Mouse (Mus musculus): ENCODE measurements around the gene Map3k14.
"Not testable (repeated sequence)": the region's sequence is repeated elsewhere in the genome, so short reads cannot be mapped to it uniquely, and the experiment has no call there.

Map3k14 gene

DNA sequence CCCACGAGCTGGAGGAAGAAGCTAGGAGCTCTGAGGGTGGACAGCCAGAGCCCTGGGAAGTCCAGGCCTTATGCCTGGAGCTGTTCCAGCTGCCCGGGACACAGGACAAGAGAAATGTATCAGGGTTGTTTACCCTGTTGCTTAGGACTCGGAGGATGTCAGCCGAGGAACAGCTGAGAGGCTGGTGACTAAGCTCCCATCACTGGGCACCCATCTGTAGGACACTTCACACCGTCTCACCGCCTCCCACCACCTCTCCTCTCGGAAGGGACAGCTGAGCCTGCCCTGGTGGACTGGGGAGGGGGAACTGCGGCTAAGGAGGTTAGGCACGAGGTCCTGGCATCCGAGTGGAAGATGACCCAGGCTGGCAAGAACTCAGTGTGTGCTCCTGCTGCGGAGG is 31.6 kb downstream of the Map3k14 start:
- TF ChIP-seq NANOG (IDR thresholded peaks at IDR 0.05; ENCODE audit: borderline replicate concordance, low read length) (no peak), POU5F1 (IDR thresholded peaks at IDR 0.05; ENCODE audit: borderline replicate concordance, low read length) (no peak), CTCF (conservative IDR thresholded peaks at IDR 0.05; ENCODE audit: low read length) (no peak)
- Histone ChIP-seq H3K36me3 (ENCODE audit: insufficient read depth, low read length) (no peaks in the 10 kb centered on the region; the same call in 1 of the 2 replicates), H3K4me3 (replicated peaks; ENCODE audit: low read length) (no peak overlapping the region), H3K9me3 (ENCODE audit: low read length) (no peaks in the 10 kb centered on the region), H3K4me1 (replicated peaks; ENCODE audit: low read depth, low read length) (peaks cover 59% of the 10 kb centered on the region), H3K27me3 (ENCODE audit: insufficient read depth, low read length) (no peaks in the 10 kb centered on the region)

GRCm38 (mm10) chr11:103234447-103234846 is 32.8 kb downstream of the Map3k14 start:
- TF ChIP-seq CTCF (conservative IDR thresholded peaks at IDR 0.05; ENCODE audit: low read length) (no peak), NANOG (IDR thresholded peaks at IDR 0.05; ENCODE audit: borderline replicate concordance, low read length) (no peak), POU5F1 (IDR thresholded peaks at IDR 0.05; ENCODE audit: borderline replicate concordance, low read length) (no peak)
- Histone ChIP-seq H3K4me1 (replicated peaks; ENCODE audit: low read depth, low read length) (peaks cover 67% of the 10 kb centered on the region), H3K4me3 (replicated peaks; ENCODE audit: low read length) (no peak overlapping the region), H3K27me3 (ENCODE audit: insufficient read depth, low read length) (no peaks in the 10 kb centered on the region), H3K36me3 (ENCODE audit: insufficient read depth, low read length) (no peaks in the 10 kb centered on the region), H3K9me3 (ENCODE audit: low read length) (0 out of 2 replicates have a peak, but pooled peaks cover 1% of the 10 kb centered on the region)

DNA sequence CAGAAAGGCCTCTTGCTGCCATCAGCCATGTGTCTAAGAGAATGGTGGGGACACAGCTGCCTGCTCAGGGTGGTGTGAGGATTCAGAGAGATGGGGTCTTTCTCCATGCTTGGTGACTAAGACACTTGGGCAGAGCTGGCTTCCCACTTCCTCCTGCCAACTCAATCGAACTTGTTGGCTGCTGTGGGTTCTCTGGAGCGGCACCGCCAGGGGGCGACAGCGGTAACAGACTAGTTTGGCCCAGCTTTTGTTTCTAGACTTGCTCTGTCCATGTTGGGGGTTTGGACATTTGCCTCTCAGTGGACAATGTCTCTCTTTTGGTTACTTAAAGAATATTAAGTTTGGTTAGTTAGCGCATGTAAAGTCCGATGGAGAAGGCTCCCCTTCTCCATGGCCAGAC is 34.3 kb downstream of the Map3k14 start:
- H3K4me3 ChIP-seq (replicated peaks; ENCODE audit: low read length) = no peak overlapping the region
- H3K36me3 ChIP-seq (ENCODE audit: insufficient read depth, low read length) = no peaks in the 10 kb centered on the region
- H3K9me3 ChIP-seq (ENCODE audit: low read length) = peaks cover 7% of the 10 kb centered on the region; the same call in 1 of the 2 replicates
- H3K27me3 ChIP-seq (ENCODE audit: insufficient read depth, low read length) = no peaks in the 10 kb centered on the region
- peaks cover 54% of the 10 kb centered on the region for H3K4me1 ChIP-seq (replicated peaks; ENCODE audit: low read depth, low read length)
- TF ChIP-seq NANOG (IDR thresholded peaks at IDR 0.05; ENCODE audit: borderline replicate concordance, low read length) (no peak), CTCF (conservative IDR thresholded peaks at IDR 0.05; ENCODE audit: low read length) (peak; percentile 79)

GRCm38 (mm10) chr11:103231367-103231766 is 35.9 kb downstream of the Map3k14 start:
- no peak for TF ChIP-seq POU5F1 (IDR thresholded peaks at IDR 0.05; ENCODE audit: borderline replicate concordance, low read length)
- no peak for TF ChIP-seq CTCF (conservative IDR thresholded peaks at IDR 0.05; ENCODE audit: low read length)
- TF ChIP-seq NANOG (IDR thresholded peaks at IDR 0.05; ENCODE audit: borderline replicate concordance, low read length) = no peak
- Histone ChIP-seq H3K27me3 (ENCODE audit: insufficient read depth, low read length) (no peaks in the 10 kb centered on the region), H3K4me1 (replicated peaks; ENCODE audit: low read depth, low read length) (peaks cover 48% of the 10 kb centered on the region), H3K9me3 (ENCODE audit: low read length) (peaks cover 7% of the 10 kb centered on the region; the same call in 1 of the 2 replicates), H3K36me3 (ENCODE audit: insufficient read depth, low read length) (peaks cover 6% of the 10 kb centered on the region; the same call in 1 of the 2 replicates), H3K4me3 (replicated peaks; ENCODE audit: low read length) (no peak overlapping the region)

DNA sequence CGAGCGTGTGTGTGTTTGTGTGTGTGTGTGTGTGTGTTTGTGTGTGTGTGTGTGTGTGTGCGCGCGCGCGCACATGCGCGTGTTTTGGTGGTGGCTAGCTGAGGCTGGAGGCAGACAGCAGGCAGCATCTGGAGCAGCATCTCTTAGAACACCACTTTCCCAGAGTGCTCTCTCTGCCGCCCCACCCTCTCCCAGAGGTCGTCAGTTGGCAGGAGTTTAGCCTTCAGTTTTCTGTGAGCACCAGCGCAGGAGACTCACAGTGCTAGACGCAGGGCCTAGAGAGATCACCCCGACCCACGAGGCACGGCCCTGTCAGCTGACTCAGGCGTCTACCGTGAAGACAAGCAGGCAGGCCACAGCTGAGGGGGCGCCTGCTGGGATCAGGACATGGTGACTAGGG is 36.6 kb downstream of the Map3k14 start:
- no peaks in the 10 kb centered on the region for H3K27me3 ChIP-seq (ENCODE audit: insufficient read depth, low read length)
- peaks cover 7% of the 10 kb centered on the region; the same call in 1 of the 2 replicates for H3K9me3 ChIP-seq (ENCODE audit: low read length)
- peak overlapping the region; percentile 45 for H3K4me3 ChIP-seq (replicated peaks; ENCODE audit: low read length)
- no peak for TF ChIP-seq CTCF (conservative IDR thresholded peaks at IDR 0.05; ENCODE audit: low read length)
- no peak for TF ChIP-seq NANOG (IDR thresholded peaks at IDR 0.05; ENCODE audit: borderline replicate concordance, low read length)
- no peak for TF ChIP-seq POU5F1 (IDR thresholded peaks at IDR 0.05; ENCODE audit: borderline replicate concordance, low read length)
- peaks cover 6% of the 10 kb centered on the region; the same call in 1 of the 2 replicates for H3K36me3 ChIP-seq (ENCODE audit: insufficient read depth, low read length)
- H3K4me1 ChIP-seq (replicated peaks; ENCODE audit: low read depth, low read length) = peaks cover 47% of the 10 kb centered on the region

- 0 out of 2 replicates have a peak, but pooled peaks cover 2% of the 10 kb centered on the region for H3K27me3 ChIP-seq (ENCODE audit: insufficient read depth, low read length)
- peaks cover 7% of the 10 kb centered on the region; the same call in 1 of the 2 replicates for H3K9me3 ChIP-seq (ENCODE audit: low read length)
- H3K4me3 ChIP-seq (replicated peaks; ENCODE audit: low read length) = 0 out of 2 replicates have a peak overlapping the region, but pooled peaks have one; percentile 45
- TF ChIP-seq CTCF (conservative IDR thresholded peaks at IDR 0.05; ENCODE audit: low read length) = peak; percentile 42
- TF ChIP-seq POU5F1 (IDR thresholded peaks at IDR 0.05; ENCODE audit: borderline replicate concordance, low read length) = no peak
- H3K4me1 ChIP-seq (replicated peaks; ENCODE audit: low read depth, low read length) = peaks cover 47% of the 10 kb centered on the region
- peaks cover 6% of the 10 kb centered on the region; the same call in 1 of the 2 replicates for H3K36me3 ChIP-seq (ENCODE audit: insufficient read depth, low read length)
Measured at GRCm38 (mm10) chr11:103229608-103230007, 37.7 kb downstream of the Map3k14 start.

GRCm38 (mm10) chr11:103223951-103224456 is 43.3 kb downstream of the Map3k14 start:
- TF ChIP-seq POU5F1 (IDR thresholded peaks at IDR 0.05; ENCODE audit: borderline replicate concordance, low read length) = no peak
- TF ChIP-seq NANOG (IDR thresholded peaks at IDR 0.05; ENCODE audit: borderline replicate concordance, low read length) = no peak
- TF ChIP-seq CTCF (conservative IDR thresholded peaks at IDR 0.05; ENCODE audit: low read length) = no peak
- H3K4me3 ChIP-seq (replicated peaks; ENCODE audit: low read length) = peak overlapping the region; percentile 59
- H3K9me3 ChIP-seq (ENCODE audit: low read length) = peaks cover 1% of the 10 kb centered on the region; the same call in 1 of the 2 replicates
- H3K27me3 ChIP-seq (ENCODE audit: insufficient read depth, low read length) = peaks cover 32% of the 10 kb centered on the region
- H3K36me3 ChIP-seq (ENCODE audit: insufficient read depth, low read length) = peaks cover 26% of the 10 kb centered on the region
- peaks cover 40% of the 10 kb centered on the region for H3K4me1 ChIP-seq (replicated peaks; ENCODE audit: low read depth, low read length)

GRCm38 (mm10) chr11:103223444-103223843 is 43.8 kb downstream of the Map3k14 start:
- Histone ChIP-seq H3K4me1 (replicated peaks; ENCODE audit: low read depth, low read length) (peaks cover 45% of the 10 kb centered on the region), H3K27me3 (ENCODE audit: insufficient read depth, low read length) (peaks cover 38% of the 10 kb centered on the region), H3K9me3 (ENCODE audit: low read length) (no peaks in the 10 kb centered on the region), H3K4me3 (replicated peaks; ENCODE audit: low read length) (peak overlapping the region; percentile 59; the same call in 1 of the 2 replicates), H3K36me3 (ENCODE audit: insufficient read depth, low read length) (peaks cover 26% of the 10 kb centered on the region)
- TF ChIP-seq CTCF (conservative IDR thresholded peaks at IDR 0.05; ENCODE audit: low read length) (no peak), POU5F1 (IDR thresholded peaks at IDR 0.05; ENCODE audit: borderline replicate concordance, low read length) (no peak), NANOG (IDR thresholded peaks at IDR 0.05; ENCODE audit: borderline replicate concordance, low read length) (no peak)

GRCm38 (mm10) chr11:103222718-103223117 is 44.6 kb downstream of the Map3k14 start:
- Histone ChIP-seq H3K4me1 (replicated peaks; ENCODE audit: low read depth, low read length) (peaks cover 52% of the 10 kb centered on the region), H3K27me3 (ENCODE audit: insufficient read depth, low read length) (peaks cover 45% of the 10 kb centered on the region), H3K36me3 (ENCODE audit: insufficient read depth, low read length) (peaks cover 26% of the 10 kb centered on the region)
- not testable (repeated sequence) for H3K4me3 ChIP-seq (replicated peaks; ENCODE audit: low read length); H3K9me3 ChIP-seq (ENCODE audit: low read length)
